Mouse (Mus musculus): ENCODE results near the gene Nus1.

Gene Nus1

DNA sequence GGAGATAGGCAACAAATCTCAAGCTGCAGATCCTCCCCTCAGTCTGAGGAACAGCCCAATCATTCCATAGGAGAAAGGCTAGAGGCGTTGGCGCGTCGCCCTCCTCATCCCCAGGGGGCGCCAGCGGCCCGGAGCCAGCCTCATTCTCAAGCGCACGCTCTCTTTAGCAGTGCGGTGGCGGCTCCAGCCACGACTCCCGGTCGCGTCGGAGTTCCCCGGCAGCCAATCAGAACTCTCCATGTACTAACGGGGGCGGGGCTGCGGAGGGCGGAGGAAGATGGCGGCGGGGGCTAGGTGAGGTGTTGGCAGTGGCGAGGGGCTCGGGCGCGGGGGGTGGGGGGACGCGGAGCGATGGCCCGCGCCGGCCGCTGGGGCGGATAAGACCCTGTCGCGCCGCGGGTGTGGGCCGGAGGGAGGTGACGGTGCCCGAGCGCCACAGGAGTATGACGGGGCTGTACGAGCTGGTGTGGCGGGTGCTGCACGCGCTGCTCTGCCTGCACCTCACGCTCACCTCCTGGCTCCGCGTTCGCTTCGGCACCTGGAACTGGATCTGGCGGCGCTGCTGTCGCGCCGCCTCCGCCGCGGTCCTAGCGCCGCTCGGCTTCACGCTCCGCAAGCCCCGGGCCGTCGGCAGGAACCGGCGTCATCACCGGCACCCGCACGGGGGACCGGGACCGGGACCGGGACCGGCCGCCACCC lies at the start of gene Nus1:
Gene Nus1 (plus strand): TSS at position 249 of the 699 bp plus-strand sequence.
- DNase-seq (ENCODE audit: low read depth, low spot score): peak; percentile 97

DNA sequence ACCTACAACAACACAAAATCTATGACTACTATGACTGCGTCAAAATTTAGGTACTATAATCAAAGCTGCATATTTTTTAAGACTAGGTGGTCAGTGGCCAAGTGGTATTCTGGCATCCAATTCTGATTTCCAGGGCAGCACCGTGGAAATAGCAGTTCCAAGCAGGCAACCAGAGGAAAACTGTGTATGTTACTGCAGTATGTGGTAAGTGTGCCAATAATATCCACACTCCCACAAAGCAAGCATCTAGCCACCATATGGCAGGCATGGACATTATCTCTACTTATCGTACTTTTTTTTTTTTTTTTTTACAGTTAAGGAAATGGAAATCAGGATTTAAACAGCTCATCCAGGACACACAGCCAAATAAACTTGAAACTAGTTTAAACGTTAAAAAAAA lies 49.0 kb upstream of the Nus1 start:
- peak; percentile 51 for DNase-seq (ENCODE audit: low read depth, low spot score)

DNA sequence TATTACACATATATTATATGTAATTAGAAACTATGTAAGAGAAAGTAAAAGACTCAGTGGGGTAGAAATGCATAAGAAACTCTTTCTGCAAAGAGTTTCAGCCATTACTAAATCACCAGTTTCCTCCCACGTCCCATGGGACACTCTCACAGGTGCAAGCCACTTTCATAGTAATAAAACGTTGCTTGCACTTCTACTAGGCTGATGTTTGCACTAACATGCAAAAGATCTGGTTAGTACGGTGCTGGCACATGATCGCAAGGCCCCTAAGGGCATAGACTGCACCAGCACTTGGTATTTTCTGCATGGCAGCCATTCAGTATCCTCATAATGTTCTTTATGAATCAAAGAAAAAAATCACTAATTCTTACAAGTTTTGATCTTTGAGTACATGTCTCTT lies 43.5 kb upstream of the Nus1 start:
- no peak for DNase-seq (ENCODE audit: low read depth, low spot score)

DNA sequence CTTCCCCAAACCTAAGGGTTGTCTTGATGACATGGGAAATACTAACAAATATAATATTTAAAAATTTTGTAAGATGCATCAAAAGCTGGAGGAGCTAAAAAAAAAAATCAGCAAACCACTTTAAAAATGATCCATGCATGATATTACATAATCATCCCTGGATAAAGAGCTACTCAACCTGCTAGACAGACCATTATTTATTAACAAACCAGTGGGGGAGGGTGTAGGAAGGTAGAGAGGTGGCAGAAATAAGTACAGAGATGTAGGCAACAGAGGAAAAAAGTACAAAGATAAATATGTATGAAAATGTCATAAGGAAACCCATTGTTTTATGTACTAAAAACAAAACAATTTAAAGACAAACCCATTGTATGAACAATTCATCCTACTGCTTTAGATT lies 42.7 kb upstream of the Nus1 start:
- DNase-seq (ENCODE audit: low read depth, low spot score): no peak

DNA sequence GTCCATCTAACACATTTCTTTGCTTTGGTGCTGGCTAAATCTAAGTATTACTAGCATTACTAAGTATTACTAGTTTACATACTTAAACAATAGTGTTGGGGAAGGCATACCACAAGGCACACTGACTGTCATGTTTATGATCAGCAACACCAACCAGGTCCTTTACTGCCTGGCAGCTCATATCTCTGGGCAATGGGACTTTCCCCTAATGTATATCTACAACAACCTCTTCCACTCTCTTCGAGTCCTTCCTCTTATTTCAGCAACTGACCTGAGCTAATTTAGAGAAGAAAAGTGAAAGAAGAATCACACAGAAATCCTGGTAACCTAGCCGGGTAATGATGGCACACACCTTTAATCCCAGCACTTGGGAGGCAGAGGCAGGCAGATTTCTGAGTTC lies 40.9 kb upstream of the Nus1 start:
- DNase-seq (ENCODE audit: low read depth, low spot score): no peak

DNA sequence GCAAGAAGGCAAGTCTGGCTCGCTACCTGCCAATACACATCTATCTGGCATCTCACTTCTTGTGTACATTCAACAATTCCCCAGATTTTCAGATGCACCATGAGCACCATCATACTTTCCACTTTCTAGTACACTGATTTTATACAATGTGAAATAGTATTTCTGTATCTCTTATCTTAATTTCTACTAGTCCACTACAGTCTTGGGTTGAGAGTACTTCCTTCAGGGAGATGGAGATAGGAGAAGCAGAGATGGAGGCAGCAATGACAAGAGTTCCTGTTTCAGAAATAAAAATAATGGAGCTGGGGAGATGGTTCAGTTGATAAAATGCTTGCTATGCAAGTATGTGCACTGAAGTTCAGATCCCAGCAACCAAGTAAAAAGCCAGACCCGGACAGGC lies 39.5 kb upstream of the Nus1 start:
- DNase-seq (ENCODE audit: low read depth, low spot score): no peak

DNA sequence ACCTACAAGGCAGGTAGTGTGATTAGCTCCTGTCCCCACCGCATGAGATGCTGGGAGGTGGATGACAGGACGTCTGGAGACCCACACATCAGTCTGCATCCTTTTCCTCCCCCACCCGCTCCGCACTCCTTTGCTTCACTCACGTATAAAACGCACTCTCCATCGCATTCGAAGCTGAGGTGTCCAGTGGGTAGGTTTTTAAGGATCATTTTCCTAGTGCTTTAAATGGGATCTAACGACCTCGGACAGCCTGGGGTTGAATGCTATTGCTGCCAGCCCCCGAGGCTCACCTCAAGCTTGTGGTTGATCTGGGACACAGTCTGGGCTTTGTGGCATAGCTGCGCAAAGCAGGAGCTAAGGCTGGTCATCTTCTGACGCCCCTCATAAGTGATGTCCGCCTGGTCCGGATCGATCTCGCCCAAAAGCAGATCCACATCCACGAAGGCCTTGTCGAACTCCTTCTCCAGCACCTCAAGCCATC lies 36.0 kb upstream of the Nus1 start:
- no peak for DNase-seq (ENCODE audit: low read depth, low spot score)

DNA sequence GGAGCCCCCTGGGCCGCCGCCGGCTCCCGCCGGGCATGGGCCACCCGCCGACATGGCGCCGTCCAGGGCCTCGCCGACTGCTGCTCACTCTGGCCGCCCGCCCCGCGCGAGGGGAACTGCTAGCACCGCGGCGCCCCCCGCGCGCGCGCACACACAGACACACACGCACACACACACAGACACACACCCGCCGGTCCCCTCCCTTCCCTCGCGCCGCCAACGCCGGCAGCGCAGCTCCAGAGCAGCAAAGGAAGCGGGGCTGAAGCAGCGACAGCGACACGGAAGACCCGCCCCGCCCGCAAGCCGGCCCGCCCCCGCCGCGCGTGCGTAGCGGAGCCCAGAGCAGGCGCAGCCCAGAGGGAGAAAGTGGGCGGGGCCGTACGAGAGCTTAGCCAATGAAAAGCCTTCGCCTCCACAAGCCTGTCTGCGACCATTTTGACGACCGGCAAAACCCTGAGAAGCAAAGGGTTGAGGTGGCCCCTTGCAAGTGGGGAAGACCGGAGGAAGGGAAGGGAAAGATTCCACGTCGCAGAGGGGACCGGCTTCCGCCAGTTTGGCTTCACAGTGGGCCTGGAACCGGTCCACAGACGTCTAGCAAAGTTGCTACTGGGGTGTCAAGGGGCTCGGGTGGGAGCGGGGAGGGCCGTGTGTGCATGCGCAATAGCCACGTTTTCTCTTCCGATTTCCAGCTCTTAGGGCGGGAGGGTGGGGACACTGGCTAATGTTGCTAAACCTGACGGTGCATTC lies 35.3 kb upstream of the Nus1 start, which contains the start of gene Gopc:
Gene Gopc (minus strand): TSS at position 280 of the 747 bp plus-strand sequence.
- DNase-seq (ENCODE audit: low read depth, low spot score): peak; percentile 95

- DNase-seq (ENCODE audit: low read depth, low spot score): no peak
Observed at GRCm38 (mm10) chr10:52383022-52383421, 34.3 kb upstream of the Nus1 start.

GRCm38 (mm10) chr10:52383522-52383921 lies 33.8 kb upstream of the Nus1 start:
- no peak for DNase-seq (ENCODE audit: low read depth, low spot score)

- no peak for DNase-seq (ENCODE audit: low read depth, low spot score)
Observed at GRCm38 (mm10) chr10:52384823-52385610, 32.3 kb upstream of the Nus1 start.

GRCm38 (mm10) chr10:52387192-52387591 lies 30.2 kb upstream of the Nus1 start:
- no peak for DNase-seq (ENCODE audit: low read depth, low spot score)

DNA sequence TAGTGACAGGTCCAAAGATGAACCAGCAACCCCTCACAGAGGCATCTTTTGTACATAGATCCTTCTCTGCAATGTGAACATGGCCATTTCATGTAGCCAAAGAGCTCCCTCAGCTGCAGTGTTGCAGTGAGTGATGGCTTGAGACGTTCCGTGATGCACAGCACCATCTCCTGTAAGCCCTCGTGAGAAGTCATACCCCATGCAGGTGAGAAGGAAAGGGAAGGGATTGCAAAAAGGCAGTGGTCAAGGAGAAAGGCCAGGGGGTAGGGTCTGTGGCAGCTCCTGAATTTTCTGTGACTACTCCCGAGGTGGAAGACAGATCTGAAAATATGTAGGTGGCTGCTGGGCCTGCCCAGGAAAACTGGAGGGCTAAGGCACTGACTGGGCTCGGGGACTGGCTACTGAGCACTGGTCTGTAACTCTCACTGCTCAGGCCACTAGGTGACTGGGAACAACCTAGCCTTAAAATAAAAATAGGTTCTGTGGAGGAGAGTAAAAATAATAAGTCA lies 28.4 kb upstream of the Nus1 start, which contains the start of gene Nepn:
Gene Nepn (plus strand): TSS at position 51 of the 509 bp plus-strand sequence.
- DNase-seq (ENCODE audit: low read depth, low spot score): no peak

GRCm38 (mm10) chr10:52389438-52389837 lies 27.9 kb upstream of the Nus1 start:
- DNase-seq (ENCODE audit: low read depth, low spot score): no peak

DNA sequence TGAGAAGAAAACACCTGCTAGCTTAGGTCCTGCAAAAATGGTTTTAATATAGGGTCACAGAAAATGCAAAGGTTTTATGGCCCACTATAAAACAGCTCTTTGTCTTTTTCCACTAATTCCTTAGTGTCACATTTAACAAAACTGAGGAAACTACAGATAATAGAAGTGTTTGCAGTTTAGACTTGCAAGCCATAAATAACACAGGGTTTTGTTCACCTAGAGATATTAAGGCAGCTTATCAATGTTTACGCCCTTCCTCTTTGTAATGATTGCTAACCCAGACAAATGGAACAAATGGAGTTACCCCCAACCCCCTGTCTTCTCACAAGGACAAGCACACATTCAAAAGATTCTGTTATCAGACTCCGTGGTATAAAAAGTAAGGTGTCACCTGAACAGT lies 26.1 kb upstream of the Nus1 start:
- no peak for DNase-seq (ENCODE audit: low read depth, low spot score)

GRCm38 (mm10) chr10:52396647-52397046 lies 20.7 kb upstream of the Nus1 start:
- DNase-seq (ENCODE audit: low read depth, low spot score): no peak

- no peak for DNase-seq (ENCODE audit: low read depth, low spot score)
Observed at GRCm38 (mm10) chr10:52398715-52399114, 18.6 kb upstream of the Nus1 start.

GRCm38 (mm10) chr10:52399722-52400121 lies 17.6 kb upstream of the Nus1 start:
- no peak for DNase-seq (ENCODE audit: low read depth, low spot score)

DNA sequence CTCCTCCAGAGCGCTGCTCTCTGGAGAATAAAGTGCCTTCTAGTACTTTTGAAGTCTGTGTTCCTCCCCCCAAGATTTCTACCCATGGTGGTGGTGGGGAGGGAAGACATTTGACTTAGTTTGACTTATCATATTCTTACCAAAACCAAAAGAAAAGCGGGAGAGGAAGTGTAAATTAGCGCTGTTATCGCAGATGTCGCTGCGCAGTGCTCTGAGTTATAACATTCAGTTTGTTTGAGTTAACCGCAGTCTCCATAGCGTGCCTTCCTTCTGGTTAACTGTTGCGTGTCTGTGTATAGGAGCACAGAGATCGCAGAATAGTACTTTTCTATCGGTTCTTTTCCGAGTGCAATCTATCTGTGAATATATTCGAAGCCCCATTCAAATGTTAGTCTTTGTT lies 12.2 kb upstream of the Nus1 start:
- DNase-seq (ENCODE audit: low read depth, low spot score): no peak

DNA sequence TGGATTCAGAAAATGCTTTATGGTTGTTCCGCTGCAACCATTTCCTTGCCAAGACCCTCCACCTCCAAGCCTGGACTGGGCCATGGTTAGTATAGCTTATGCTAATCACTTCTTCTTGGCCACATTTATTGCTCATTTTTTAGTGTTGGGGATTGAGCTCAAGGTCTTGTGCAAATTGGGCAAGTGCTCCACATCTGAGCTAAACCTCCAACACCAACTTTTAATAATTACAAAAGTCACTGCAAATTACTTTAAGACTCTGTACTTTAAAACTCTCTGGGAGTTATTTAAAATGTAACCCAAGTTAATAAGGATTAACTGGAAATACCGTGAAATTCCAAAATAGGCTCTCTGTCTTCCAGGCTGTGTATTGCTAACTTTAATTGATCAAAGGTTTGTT lies 9.8 kb upstream of the Nus1 start:
- no peak for DNase-seq (ENCODE audit: low read depth, low spot score)

DNA sequence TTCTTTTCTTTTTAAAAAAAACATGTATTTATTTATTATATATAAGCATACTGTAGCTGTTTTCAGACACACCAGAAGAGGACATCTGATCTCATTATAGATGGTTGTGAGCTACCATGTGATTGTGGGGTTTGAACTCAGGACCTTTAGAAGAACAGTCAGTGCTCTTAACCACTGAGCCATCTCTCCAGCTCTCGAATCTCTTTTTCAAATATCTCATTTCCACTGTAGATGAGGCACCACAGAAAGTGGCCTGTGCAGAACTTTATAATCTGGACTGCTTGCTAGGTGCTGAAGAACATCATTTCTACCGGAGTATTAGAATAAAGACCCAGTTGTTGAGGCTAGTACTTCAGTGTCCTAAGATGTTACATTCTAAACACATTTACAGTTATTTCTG lies 2.3 kb upstream of the Nus1 start:
- DNase-seq (ENCODE audit: low read depth, low spot score): no peak

GRCm38 (mm10) chr10:52416458-52416857 lies 889 bp upstream of the Nus1 start:
- no peak for DNase-seq (ENCODE audit: low read depth, low spot score)
